Mouse (Mus musculus): ENCODE measurements around the gene Timm29.

Gene Timm29

GRCm38 (mm10) chr9:21616232-21616781 lies 23.8 kb downstream of the Timm29 start:
- DNase-seq (ENCODE audit: low spot score in 2 of 2), result peak; percentile 86 to 88

GRCm38 (mm10) chr9:21617066-21617465 lies 24.5 kb downstream of the Timm29 start:
- DNase-seq (ENCODE audit: low spot score in 2 of 2), result no peak

- DNase-seq (ENCODE audit: low spot score in 2 of 2), result no peak
Observed at GRCm38 (mm10) chr9:21620229-21620628, 27.7 kb downstream of the Timm29 start.

- no peak for DNase-seq (ENCODE audit: low spot score in 2 of 2)
Observed at GRCm38 (mm10) chr9:21622676-21623075, 30.2 kb downstream of the Timm29 start.

- no peak for DNase-seq (ENCODE audit: low spot score in 2 of 2)
Observed at GRCm38 (mm10) chr9:21625342-21626339, 33.1 kb downstream of the Timm29 start.

GRCm38 (mm10) chr9:21626571-21626970 lies 34.0 kb downstream of the Timm29 start:
- DNase-seq (ENCODE audit: low spot score in 2 of 2), result no peak

- DNase-seq (ENCODE audit: low spot score in 2 of 2), result no peak
Observed at GRCm38 (mm10) chr9:21627145-21627795, 34.7 kb downstream of the Timm29 start.

GRCm38 (mm10) chr9:21630673-21631072 lies 38.2 kb downstream of the Timm29 start:
- DNase-seq (ENCODE audit: low spot score in 2 of 2), result no peak

- DNase-seq (ENCODE audit: low spot score in 2 of 2), result no peak
Observed at GRCm38 (mm10) chr9:21633106-21633505, 40.6 kb downstream of the Timm29 start.

- no peak for DNase-seq (ENCODE audit: low spot score in 2 of 2)
Observed at GRCm38 (mm10) chr9:21635639-21636038, 43.1 kb downstream of the Timm29 start.

GRCm38 (mm10) chr9:21639031-21639430 lies 46.5 kb downstream of the Timm29 start:
- DNase-seq (ENCODE audit: low spot score in 2 of 2), result no peak

Data from urinary bladder, postnatal 4 days (tissue).